Mouse (Mus musculus) neural tube, embryonic 12.5 days (tissue): ENCODE measurements around the gene Jazf1. TPM values are rescaled to one million over a fixed set of nuclear protein-coding genes. Genes with fewer than 3 reads are reported as not detected.

Experiments used
- ATAC-seq: fragments of 200-750 bp; cut with Nextera tagmentation; 2 replicates; pipeline ENCODE4 v1.8.0; 2017; ENCODE audit warnings: low read depth, mild to moderate bottlenecking, moderate TSS enrichment, moderate library complexity; ENCODE audit not compliant: low FRiP score
- H3K27ac ChIP-seq: fragments of 300-500 bp; sonication (generic); 2 replicates; pipeline ENCODE4 v1.5.1; 2016
- H3K27me3 ChIP-seq: fragments of 300-500 bp; sonication (generic); replicated peaks from 2 replicates; pipeline ENCODE4 v1.6.1; 2016; ENCODE audit warnings: mild to moderate bottlenecking
- H3K36me3 ChIP-seq: fragments of 300-500 bp; sonication (generic); 2 replicates; pipeline ENCODE4 v1.6.1; 2016; ENCODE audit warnings: mild to moderate bottlenecking
- H3K4me1 ChIP-seq: fragments of 300-500 bp; sonication (generic); 2 replicates; pipeline ENCODE4 v1.6.1; 2016
- H3K4me2 ChIP-seq: fragments of 300-500 bp; sonication (generic); replicated peaks from 2 replicates; pipeline ENCODE4 v1.6.1; 2016; ENCODE audit warnings: mild to moderate bottlenecking
- H3K4me3 ChIP-seq: fragments of 300-500 bp; sonication (generic); 2 replicates; pipeline ENCODE4 v1.5.1; 2016
- H3K9ac ChIP-seq: fragments of 300-500 bp; sonication (generic); 2 replicates; pipeline ENCODE4 v1.6.1; 2016; ENCODE audit warnings: mild to moderate bottlenecking
- H3K9me3 ChIP-seq: fragments of 300-500 bp; sonication (generic); 2 replicates; pipeline ENCODE4 v1.6.1; 2016; ENCODE audit warnings: mild to moderate bottlenecking
- WGBS: fragments of 180-500 bp; shearing (Covaris S2); methylation state at CpG from one replicate; pipeline ENCODE4 v1.1.7; 2016; 5-methylcytosine and 5-hydroxymethylcytosine counted together
- polyA plus RNA-seq: library from polyadenylated mRNA; unstranded; fragments of >200 nt; fragmentation: Nextera tagmentation; extraction: Ambion mirVana; gene quantifications from 2 replicates; pipeline ENCODE4 v1.2.1, GENCODE M21; 2016

Jazf1 gene
- polyA plus RNA-seq, 1 experiment from 2014 or later, result 14.1 TPM

- WGBS, result 86% methylated on average over 5 of the region's 5 CpGs
- H3K27me3 ChIP-seq, result no peaks in the 10 kb centered on the region
- H3K9ac ChIP-seq, result no peak overlapping the region
- no peak overlapping the region for H3K27ac ChIP-seq
- H3K4me2 ChIP-seq, result no peak overlapping the region
- no peaks in the 10 kb centered on the region for H3K9me3 ChIP-seq
- no peaks in the 10 kb centered on the region for H3K4me1 ChIP-seq
- no peak for ATAC-seq
- H3K4me3 ChIP-seq, result no peak overlapping the region
- H3K36me3 ChIP-seq, result no peaks in the 10 kb centered on the region
Observed at GRCm38 (mm10) chr6:52942534-52942933, 125.9 kb downstream of the Jazf1 start.

GRCm38 (mm10) chr6:52942101-52942500 is 126.3 kb downstream of the Jazf1 start:
- H3K27ac ChIP-seq, result no peak overlapping the region
- H3K27me3 ChIP-seq, result no peaks in the 10 kb centered on the region
- H3K4me3 ChIP-seq, result no peak overlapping the region
- no peaks in the 10 kb centered on the region for H3K36me3 ChIP-seq
- ATAC-seq, result no peak
- no peak overlapping the region for H3K4me2 ChIP-seq
- H3K4me1 ChIP-seq, result no peaks in the 10 kb centered on the region
- no peaks in the 10 kb centered on the region for H3K9me3 ChIP-seq
- WGBS, result 81% methylated on average over 5 of the region's 5 CpGs
- H3K9ac ChIP-seq, result no peak overlapping the region

- no peak overlapping the region for H3K9ac ChIP-seq
- H3K4me1 ChIP-seq, result no peaks in the 10 kb centered on the region
- H3K36me3 ChIP-seq, result no peaks in the 10 kb centered on the region
- no peak overlapping the region for H3K27ac ChIP-seq
- WGBS, result 65% methylated on average over 3 of the region's 3 CpGs
- H3K9me3 ChIP-seq, result no peaks in the 10 kb centered on the region
- no peak overlapping the region for H3K4me3 ChIP-seq
- H3K27me3 ChIP-seq, result no peaks in the 10 kb centered on the region
- no peak overlapping the region for H3K4me2 ChIP-seq
- no peak for ATAC-seq
Observed at GRCm38 (mm10) chr6:52937916-52938315, 130.5 kb downstream of the Jazf1 start.

DNA sequence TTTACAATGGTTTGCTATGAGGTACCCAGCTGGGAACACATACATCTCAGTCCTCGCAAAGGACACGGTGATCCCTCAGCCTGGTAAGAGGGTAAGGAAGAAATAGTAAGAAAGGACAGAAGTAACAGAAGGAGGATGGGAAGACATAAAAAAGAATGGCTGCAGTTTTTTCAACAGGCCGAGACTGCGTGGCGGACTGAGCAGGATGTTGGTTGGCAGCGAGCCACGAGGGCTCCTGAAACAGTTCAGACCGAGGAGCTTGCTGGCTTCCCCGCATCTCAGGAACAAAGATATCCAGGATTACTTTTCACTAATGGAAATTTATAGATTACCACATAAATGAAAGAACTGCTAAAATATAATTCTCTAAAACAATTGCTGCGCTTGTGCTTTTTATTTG is 131.4 kb downstream of the Jazf1 start:
- Histone ChIP-seq H3K4me1 (no peaks in the 10 kb centered on the region), H3K27me3 (no peaks in the 10 kb centered on the region), H3K9ac (no peak overlapping the region), H3K4me3 (no peak overlapping the region), H3K4me2 (no peak overlapping the region), H3K9me3 (no peaks in the 10 kb centered on the region), H3K36me3 (no peaks in the 10 kb centered on the region), H3K27ac (no peak overlapping the region)
- WGBS, result 56% methylated on average over 10 of the region's 10 CpGs
- ATAC-seq, result no peak

DNA sequence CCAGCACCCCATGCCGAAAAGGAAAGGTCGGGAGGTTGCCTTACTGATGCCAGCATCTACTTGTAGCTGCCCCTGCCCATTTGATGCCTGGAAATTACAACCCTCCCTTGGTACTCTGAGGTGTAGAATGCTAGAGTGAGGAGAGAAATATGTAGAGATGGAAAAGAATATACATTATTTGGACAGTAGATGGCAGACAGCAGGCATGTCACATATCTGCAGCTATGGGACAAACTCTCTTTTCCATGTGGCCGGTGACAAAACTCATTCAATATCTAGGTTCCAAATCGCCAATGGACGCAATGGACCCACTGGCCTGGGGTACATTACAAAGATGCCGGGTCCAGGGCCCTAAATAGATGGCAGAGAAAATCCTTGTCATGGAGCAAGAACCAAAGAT is 134.4 kb downstream of the Jazf1 start:
- no peak for ATAC-seq
- H3K27me3 ChIP-seq, result no peaks in the 10 kb centered on the region
- no peaks in the 10 kb centered on the region for H3K36me3 ChIP-seq
- no peaks in the 10 kb centered on the region for H3K9me3 ChIP-seq
- H3K4me1 ChIP-seq, result no peaks in the 10 kb centered on the region
- no peak overlapping the region for H3K9ac ChIP-seq
- H3K4me3 ChIP-seq, result no peak overlapping the region
- 91% methylated on average over 6 of the region's 6 CpGs for WGBS
- H3K27ac ChIP-seq, result no peak overlapping the region
- no peak overlapping the region for H3K4me2 ChIP-seq

DNA sequence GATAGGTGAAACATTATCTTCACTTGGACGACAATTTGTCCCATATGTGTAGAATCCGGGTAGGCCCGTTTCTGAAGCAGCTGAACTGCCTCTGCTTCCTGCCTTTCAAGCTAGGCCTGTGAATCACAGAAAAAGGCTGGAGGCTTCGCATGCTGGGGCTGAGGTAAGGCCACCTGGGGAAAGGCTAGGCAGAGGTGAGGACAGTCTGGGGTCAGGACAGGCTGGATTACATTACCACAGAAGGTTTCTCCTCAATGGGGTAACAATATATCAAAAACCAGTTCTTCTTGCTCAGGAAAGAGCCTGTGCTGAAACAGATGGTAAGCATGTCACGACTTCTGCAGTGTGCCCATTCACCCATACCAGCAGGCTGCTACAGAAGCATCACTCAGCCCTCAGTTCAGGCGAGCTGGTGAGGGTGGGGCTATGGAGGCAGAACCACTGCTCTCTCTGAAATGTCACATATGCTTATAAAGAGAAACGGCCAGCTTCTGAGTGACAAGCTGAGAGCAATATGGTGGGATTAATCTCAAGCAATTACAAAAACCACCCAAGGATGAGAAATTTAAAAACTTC is 135.7 kb downstream of the Jazf1 start:
- no peak overlapping the region for H3K4me3 ChIP-seq
- H3K36me3 ChIP-seq, result no peaks in the 10 kb centered on the region
- no peak overlapping the region for H3K9ac ChIP-seq
- no peak overlapping the region for H3K27ac ChIP-seq
- H3K4me2 ChIP-seq, result no peak overlapping the region
- WGBS, result 56% methylated on average over 7 of the region's 7 CpGs
- H3K9me3 ChIP-seq, result no peaks in the 10 kb centered on the region
- H3K27me3 ChIP-seq, result no peaks in the 10 kb centered on the region
- H3K4me1 ChIP-seq, result no peaks in the 10 kb centered on the region
- ATAC-seq, result no peak

GRCm38 (mm10) chr6:52929358-52929757 is 139.1 kb downstream of the Jazf1 start:
- 87% methylated on average over 12 of the region's 12 CpGs for WGBS
- Histone ChIP-seq H3K27ac (no peak overlapping the region), H3K9ac (no peak overlapping the region), H3K36me3 (no peaks in the 10 kb centered on the region), H3K4me3 (no peak overlapping the region), H3K4me1 (no peaks in the 10 kb centered on the region), H3K9me3 (no peaks in the 10 kb centered on the region), H3K4me2 (no peak overlapping the region), H3K27me3 (no peaks in the 10 kb centered on the region)
- ATAC-seq, result no peak

GRCm38 (mm10) chr6:52926947-52927346 is 141.5 kb downstream of the Jazf1 start:
- Histone ChIP-seq H3K4me3 (no peak overlapping the region), H3K9me3 (no peaks in the 10 kb centered on the region), H3K9ac (no peak overlapping the region), H3K27me3 (no peaks in the 10 kb centered on the region), H3K4me1 (no peaks in the 10 kb centered on the region), H3K4me2 (no peak overlapping the region), H3K36me3 (no peaks in the 10 kb centered on the region), H3K27ac (no peak overlapping the region)
- ATAC-seq, result no peak
- 76% methylated on average over 4 of the region's 4 CpGs for whole genome bisulfite sequencing

DNA sequence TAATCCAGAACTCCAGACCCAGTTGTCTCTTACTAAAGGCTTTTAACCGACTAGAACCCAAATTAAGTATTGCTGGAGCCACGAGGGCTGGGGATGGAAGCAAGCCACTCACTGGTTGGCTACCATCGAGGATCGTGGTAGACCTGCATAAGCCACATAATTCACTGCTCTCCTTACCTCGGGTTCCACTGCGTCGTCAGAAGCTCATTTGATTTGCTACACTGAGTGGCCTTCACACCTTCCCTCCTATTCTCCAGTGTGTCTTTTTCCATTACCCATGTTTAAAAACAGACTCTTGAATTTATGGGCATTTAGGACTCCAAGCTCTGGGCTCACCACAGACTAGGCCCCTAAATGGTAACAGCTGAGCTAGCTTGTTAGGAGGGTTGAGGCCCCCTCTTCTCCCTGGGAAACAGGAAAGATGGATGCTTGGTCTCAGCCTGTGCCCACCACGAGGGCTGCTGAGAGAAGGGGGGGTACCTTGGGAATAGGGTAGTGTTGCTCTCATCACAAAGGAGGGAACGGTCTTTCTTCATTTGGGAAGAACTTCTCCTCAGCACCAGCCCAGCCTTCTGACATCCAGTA is 142.9 kb downstream of the Jazf1 start:
- Histone ChIP-seq H3K4me3 (no peak overlapping the region), H3K27ac (no peak overlapping the region), H3K27me3 (no peaks in the 10 kb centered on the region), H3K4me2 (no peak overlapping the region), H3K36me3 (no peaks in the 10 kb centered on the region), H3K4me1 (no peaks in the 10 kb centered on the region), H3K9me3 (no peaks in the 10 kb centered on the region), H3K9ac (no peak overlapping the region)
- WGBS, result 77% methylated on average over 9 of the region's 9 CpGs
- no peak for ATAC-seq

GRCm38 (mm10) chr6:52921248-52921647 is 147.2 kb downstream of the Jazf1 start:
- H3K9ac ChIP-seq, result no peak overlapping the region
- no peaks in the 10 kb centered on the region for H3K4me1 ChIP-seq
- no peaks in the 10 kb centered on the region for H3K36me3 ChIP-seq
- ATAC-seq, result no peak
- WGBS, result 82% methylated on average over 6 of the region's 6 CpGs
- no peak overlapping the region for H3K4me3 ChIP-seq
- H3K4me2 ChIP-seq, result no peak overlapping the region
- no peak overlapping the region for H3K27ac ChIP-seq
- H3K9me3 ChIP-seq, result no peaks in the 10 kb centered on the region
- H3K27me3 ChIP-seq, result 0 out of 2 replicates have a peak, but pooled peaks cover 4% of the 10 kb centered on the region

DNA sequence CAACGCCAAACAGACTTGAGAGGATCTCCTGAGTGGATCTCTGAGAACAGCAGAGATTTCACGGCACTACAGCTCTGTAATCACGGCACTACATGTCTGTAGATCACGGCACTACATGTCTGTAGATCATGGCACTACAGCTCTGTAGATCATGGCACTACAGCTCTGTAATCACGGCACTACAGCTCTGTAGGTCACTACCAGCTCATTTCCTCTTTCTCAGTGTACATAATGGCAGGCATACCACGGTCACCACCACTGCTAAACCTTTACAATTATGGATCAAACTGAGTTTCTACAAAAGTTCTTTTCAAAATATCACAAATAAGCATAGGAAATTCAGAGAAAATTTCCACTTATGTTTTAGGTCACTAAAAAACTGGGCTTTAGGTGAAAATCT is 147.7 kb downstream of the Jazf1 start:
- Histone ChIP-seq H3K4me1 (no peaks in the 10 kb centered on the region), H3K4me3 (no peak overlapping the region), H3K27me3 (0 out of 2 replicates have a peak, but pooled peaks cover 4% of the 10 kb centered on the region), H3K36me3 (no peaks in the 10 kb centered on the region), H3K4me2 (no peak overlapping the region), H3K9me3 (no peaks in the 10 kb centered on the region), H3K9ac (no peak overlapping the region), H3K27ac (no peak overlapping the region)
- 83% methylated on average over 6 of the region's 6 CpGs for WGBS
- ATAC-seq, result no peak

GRCm38 (mm10) chr6:52919442-52919841 is 149.0 kb downstream of the Jazf1 start:
- ATAC-seq, result no peak
- H3K4me3 ChIP-seq, result no peak overlapping the region
- H3K36me3 ChIP-seq, result no peaks in the 10 kb centered on the region
- no peak overlapping the region for H3K27ac ChIP-seq
- no peak overlapping the region for H3K4me2 ChIP-seq
- H3K27me3 ChIP-seq, result 0 out of 2 replicates have a peak, but pooled peaks cover 4% of the 10 kb centered on the region
- H3K9me3 ChIP-seq, result no peaks in the 10 kb centered on the region
- 70% methylated on average over 7 of the region's 7 CpGs for WGBS
- H3K4me1 ChIP-seq, result no peaks in the 10 kb centered on the region
- H3K9ac ChIP-seq, result no peak overlapping the region

GRCm38 (mm10) chr6:52918980-52919379 is 149.5 kb downstream of the Jazf1 start:
- no peak overlapping the region for H3K9ac ChIP-seq
- 0 out of 2 replicates have a peak, but pooled peaks cover 4% of the 10 kb centered on the region for H3K27me3 ChIP-seq
- no peak overlapping the region for H3K27ac ChIP-seq
- H3K9me3 ChIP-seq, result no peaks in the 10 kb centered on the region
- no peaks in the 10 kb centered on the region for H3K4me1 ChIP-seq
- H3K4me3 ChIP-seq, result no peak overlapping the region
- WGBS, result 6% methylated on average over 2 of the region's 2 CpGs
- no peak for ATAC-seq
- H3K36me3 ChIP-seq, result no peaks in the 10 kb centered on the region
- no peak overlapping the region for H3K4me2 ChIP-seq
